Comparison of ENCODE assay signal across 9 mouse cellular contexts in genomic region chr4:150211930-150212552, GRCm38 (mm10). TPM values are rescaled to one million over a fixed set of nuclear protein-coding genes. Genes with fewer than 3 reads are reported as not detected.
DNase-seq lines count a peak whose midpoint lies in the region; ATAC-seq and TF ChIP-seq lines count a peak whose summit lies in the region.
"Had no signal": no experiment of that assay in that cellular context is flagged by ENCODE, and none has a peak within 500 bp of the region (broad histone marks: within the 10 kb centered on the region; RNA-seq: fewer than 3 reads in every experiment).

No protein-coding gene starts in this region.

- H3K9ac ChIP-seq in lung, embryonic 14.5 days = no peak overlapping the region
- no peak overlapping the region for H3K9ac ChIP-seq in forebrain, embryonic 13.5 days
- H3K9ac ChIP-seq in liver, embryonic 12.5 days = peak overlapping the region; percentile 59
- H3K9ac ChIP-seq in stomach, embryonic 15.5 days = no peak overlapping the region

- H3K36me3 ChIP-seq in lung, embryonic 14.5 days (ENCODE audit: insufficient read depth) = no peaks in the 10 kb centered on the region
- no peaks in the 10 kb centered on the region for H3K36me3 ChIP-seq in forebrain, embryonic 13.5 days (ENCODE audit: poor library complexity, severe bottlenecking)
- H3K36me3 ChIP-seq in liver, embryonic 12.5 days = no peaks in the 10 kb centered on the region
- H3K36me3 ChIP-seq in stomach, embryonic 15.5 days = no peaks in the 10 kb centered on the region

- no peak for TF ChIP-seq CTCF in lung, embryonic 14.5 days (IDR thresholded peaks at IDR 0.05; ENCODE audit: low read depth)
- no peak for TF ChIP-seq CTCF in layer of hippocampus, adult 2 months (conservative IDR thresholded peaks at IDR 0.05)

- H3K4me2 ChIP-seq in lung, embryonic 14.5 days = peak overlapping the region; percentile 60
- peak overlapping the region; percentile 53 for H3K4me2 ChIP-seq in forebrain, embryonic 13.5 days
- H3K4me2 ChIP-seq in liver, embryonic 12.5 days = peak overlapping the region; percentile 75
- peak overlapping the region; percentile 63 for H3K4me2 ChIP-seq in stomach, embryonic 15.5 days

- H3K4me1 ChIP-seq in lung, embryonic 14.5 days (ENCODE audit: insufficient read depth) = no peaks in the 10 kb centered on the region
- H3K4me1 ChIP-seq in forebrain, embryonic 13.5 days = peaks cover 13% of the 10 kb centered on the region; the same call in 1 of the 2 replicates
- H3K4me1 ChIP-seq in liver, embryonic 12.5 days = peaks cover 27% of the 10 kb centered on the region
- 0 out of 2 replicates have a peak, but pooled peaks cover 5% of the 10 kb centered on the region for H3K4me1 ChIP-seq in stomach, embryonic 15.5 days

- H3K9me3 ChIP-seq in lung, embryonic 14.5 days (ENCODE audit: low read depth, low read length) = no peaks in the 10 kb centered on the region
- no peaks in the 10 kb centered on the region for H3K9me3 ChIP-seq in forebrain, embryonic 13.5 days (replicated peaks)
- no peaks in the 10 kb centered on the region for H3K9me3 ChIP-seq in liver, embryonic 12.5 days (replicated peaks)
- H3K9me3 ChIP-seq in stomach, embryonic 15.5 days = no peaks in the 10 kb centered on the region

- peak overlapping the region; percentile 27; the same call in 1 of the 2 replicates for H3K27ac ChIP-seq in lung, embryonic 14.5 days (ENCODE audit: low read depth)
- H3K27ac ChIP-seq in forebrain, embryonic 13.5 days = no peak overlapping the region
- H3K27ac ChIP-seq in liver, embryonic 12.5 days = peak overlapping the region; percentile 41; the same call in 1 of the 2 replicates
- no peak overlapping the region for H3K27ac ChIP-seq in stomach, embryonic 15.5 days
- H3K27ac ChIP-seq in layer of hippocampus, adult 2 months = no peak overlapping the region

- no peaks in the 10 kb centered on the region for H3K27me3 ChIP-seq in lung, embryonic 14.5 days (ENCODE audit: insufficient read depth, low read length)
- H3K27me3 ChIP-seq in forebrain, embryonic 13.5 days = no peaks in the 10 kb centered on the region
- no peaks in the 10 kb centered on the region for H3K27me3 ChIP-seq in liver, embryonic 12.5 days (replicated peaks)
- H3K27me3 ChIP-seq in stomach, embryonic 15.5 days (replicated peaks) = no peaks in the 10 kb centered on the region

- no peak for DNase-seq in lung, embryonic 14.5 days
- DNase-seq in lung, postnatal 10 days = no peak
- DNase-seq in thymus, postnatal 14 days = no peak
- no peak for DNase-seq in layer of hippocampus, adult 2 months (ENCODE audit: low spot score in 2 of 2)
- no peak for DNase-seq in frontal cortex, postnatal 36 days (ENCODE audit: low spot score in 2 of 2)

- peak; percentile 3; the same call in 1 of the 2 replicates for ATAC-seq in lung, embryonic 14.5 days (ENCODE audit: insufficient read depth)
- ATAC-seq in forebrain, embryonic 13.5 days = peak; percentile 4; the same call in 1 of the 2 replicates
- ATAC-seq in liver, embryonic 12.5 days = peak; percentile 3; the same call in 1 of the 2 replicates
- ATAC-seq in stomach, embryonic 15.5 days (ENCODE audit: insufficient read depth, low FRiP score, low read depth) = peak; percentile 10; the same call in 1 of the 2 replicates

- 51% methylated on average over 10 of the region's 10 CpGs for WGBS in lung, embryonic 14.5 days
- 53% methylated on average over 10 of the region's 10 CpGs for WGBS in forebrain, embryonic 13.5 days
- 33% methylated on average over 10 of the region's 10 CpGs for WGBS in liver, embryonic 12.5 days (ENCODE audit: insufficient replicate concordance)
- 42% methylated on average over 10 of the region's 10 CpGs for WGBS in stomach, embryonic 15.5 days

- H3K4me3 ChIP-seq in lung, embryonic 14.5 days (ENCODE audit: low read depth, low read length) = peak overlapping the region; percentile 28
- peak overlapping the region; percentile 23 for H3K4me3 ChIP-seq in forebrain, embryonic 13.5 days
- H3K4me3 ChIP-seq in liver, embryonic 12.5 days = peak overlapping the region; percentile 46
- H3K4me3 ChIP-seq in stomach, embryonic 15.5 days (replicated peaks) = peak overlapping the region; percentile 33
- no peak overlapping the region for H3K4me3 ChIP-seq in layer of hippocampus, adult 2 months

RNA-seq across cellular contexts. Expression of gene Car6, which starts 10.9 kb away (rescaled TPM):
- not detected in 2 replicates for polyA plus RNA-seq in lung, embryonic 14.5 days (2014; fragmentation: Nextera tagmentation; extraction: Ambion mirVana)
- polyA plus RNA-seq in forebrain, embryonic 13.5 days (2015; fragmentation: Nextera tagmentation; extraction: Ambion mirVana) = 0.16 TPM in 1 of 2 replicates, not detected in the other
- polyA plus RNA-seq in liver, embryonic 12.5 days (2016; fragmentation: Nextera tagmentation; extraction: Ambion mirVana) = not detected in 2 replicates
- not detected in 2 replicates for polyA plus RNA-seq in stomach, embryonic 15.5 days (2015; fragmentation: Nextera tagmentation; extraction: Ambion mirVana)
- not detected for total RNA-seq in layer of hippocampus, adult 2 months (2021)
- total RNA-seq: neutrophil, adult 5-6 weeks had no signal

RNA-seq across cellular contexts. Expression of gene Eno1, which starts 24.5 kb away (rescaled TPM):
- polyA plus RNA-seq in lung, embryonic 14.5 days (2014; fragmentation: Nextera tagmentation; extraction: Ambion mirVana) = 1,829 and 1,952 TPM in 2 replicates
- 1,143 and 1,198 TPM in 2 replicates for polyA plus RNA-seq in forebrain, embryonic 13.5 days (2015; fragmentation: Nextera tagmentation; extraction: Ambion mirVana)
- 1,241 and 1,342 TPM in 2 replicates for polyA plus RNA-seq in liver, embryonic 12.5 days (2016; fragmentation: Nextera tagmentation; extraction: Ambion mirVana)
- 1,302 and 1,597 TPM in 2 replicates for polyA plus RNA-seq in stomach, embryonic 15.5 days (2015; fragmentation: Nextera tagmentation; extraction: Ambion mirVana)
- total RNA-seq in layer of hippocampus, adult 2 months (2021) = 100 to 1,000 TPM; 416 to 423 TPM

Comparison
In these comparisons a context has a peak if more than half of its experiments do, and no peak if none do; other contexts are left out.
1. H3K27ac ChIP-seq: peak in lung, embryonic 14.5 days (single experiment) and liver, embryonic 12.5 days (single experiment); none in forebrain, embryonic 13.5 days (single experiment), stomach, embryonic 15.5 days (single experiment) and layer of hippocampus, adult 2 months (single experiment).
2. Peak in every context shown above with its lines, with median percentiles within 50 percentile points of each other: ATAC-seq and H3K4me2 ChIP-seq.